Mouse (Mus musculus) thymus, adult 2 months (tissue): Measurements from ENCODE around the gene Wdr83os.

Source experiments
- CTCF ChIP-seq: fragments of 200-500 bp; IDR thresholded peaks from 2 replicates; pipeline ENCODE4 v1.5.1; 2012; ENCODE audit warnings: mild to moderate bottlenecking, control low read depth, low read length, moderate library complexity, borderline replicate concordance; ENCODE audit not compliant: control insufficient read depth, poor library complexity, insufficient read depth; ENCODE audit errors: extremely low read depth
- POLR2A ChIP-seq: fragments of 200-500 bp; IDR thresholded peaks from 2 replicates; pipeline ENCODE4 v1.6.1; 2012; ENCODE audit warnings: mild to moderate bottlenecking, low read length, control low read depth, moderate library complexity; ENCODE audit not compliant: control insufficient read depth, poor library complexity, insufficient read depth; ENCODE audit errors: extremely low read depth

DNA sequence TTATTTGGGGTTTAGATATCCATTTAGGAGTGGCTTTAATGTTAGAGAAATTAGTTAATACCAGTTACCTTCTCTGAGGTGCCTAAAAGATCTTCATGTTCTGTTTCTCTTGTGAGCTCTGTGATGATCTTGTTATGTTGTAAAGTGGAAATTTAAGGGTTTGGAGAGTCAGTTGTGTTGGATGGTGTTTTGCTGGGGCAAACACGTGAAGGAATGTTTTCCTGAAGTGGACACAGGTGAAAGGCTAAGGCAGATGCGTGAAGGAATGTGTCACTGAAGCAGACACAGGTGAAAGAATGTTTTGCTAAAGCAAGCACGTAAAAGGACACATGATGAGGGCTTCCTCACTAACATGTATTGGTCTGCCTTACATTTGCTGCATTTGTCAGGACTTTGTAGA is 42.5 kb downstream of the Wdr83os start, which contains the start of gene Zfp791:
- no peak for TF ChIP-seq CTCF
- TF ChIP-seq POLR2A: no peak
